Mouse (Mus musculus) cerebellum, adult 2 months (tissue): ENCODE results near the gene Mnd1.

ENCODE experiments used
- CTCF ChIP-seq: fragments of 200-500 bp; IDR thresholded peaks from 2 replicates; pipeline ENCODE4 v1.5.1; 2011; ENCODE audit warnings: low read depth, mild to moderate bottlenecking, control low read depth, low read length, moderate library complexity, borderline replicate concordance; ENCODE audit not compliant: insufficient read depth
- POLR2A ChIP-seq: fragments of 200-500 bp; IDR thresholded peaks from 2 replicates; pipeline ENCODE4 v1.6.1; 2011; ENCODE audit warnings: low read length, control low read depth, borderline replicate concordance; ENCODE audit not compliant: insufficient read depth

GRCm38 (mm10) chr3:84048729-84049175 lies 106.8 kb downstream of the Mnd1 start:
- no peak for TF ChIP-seq CTCF
- TF ChIP-seq POLR2A: no peak
